Mouse (Mus musculus): Measurements from ENCODE around the gene Ptpn6. TPM values are rescaled to one million over a fixed set of nuclear protein-coding genes. Genes with fewer than 3 reads are reported as not detected.

The Ptpn6 gene
- polyA plus RNA-seq, 1 experiment from 2014 or later = 4.9 TPM

MicroRNAs encoded within 50 kb of the gene (microRNA counts, 519-probe panel; counts per million panel counts)
- 855 counts per million, percentile 4 among the panel's probes with 10 or more counts for microRNA mmu-miR-141
- 1,977 counts per million, percentile 27 among the panel's probes with 10 or more counts for microRNA mmu-miR-200c

Small RNA genes lying within 50 kb of the gene (microRNA-seq; reads per million reads assigned to microRNA genes)
- gene Mir141 = 9.6 reads per million, percentile 26 among the genes with 10 or more reads in this experiment
- 46.7 reads per million, percentile 39 among the genes with 10 or more reads in this experiment for gene Mir200c

Other genes starting within 250 kb of the Ptpn6 start
- 0.26 and 0.39 TPM in 2 replicates for gene C1rl, start 245.6 kb downstream of the Ptpn6 start, polyA plus RNA-seq (2015; fragmentation: Nextera tagmentation; extraction: Ambion mirVana)
- 0.23 and 0.70 TPM in 2 replicates for gene C1ra, start 226.3 kb downstream of the Ptpn6 start, polyA plus RNA-seq (2015; fragmentation: Nextera tagmentation; extraction: Ambion mirVana)
- gene C1s1, start 196.4 kb downstream of the Ptpn6 start, polyA plus RNA-seq (2015; fragmentation: Nextera tagmentation; extraction: Ambion mirVana) = 0.49 and 1.3 TPM in 2 replicates
- gene C1rb, start 168.4 kb downstream of the Ptpn6 start, polyA plus RNA-seq (2015; fragmentation: Nextera tagmentation; extraction: Ambion mirVana) = 0.09 TPM in 1 of 2 replicates, not detected in the other
- 0.10 TPM in 1 of 2 replicates, not detected in the other for gene C1s2, start 102.6 kb downstream of the Ptpn6 start, polyA plus RNA-seq (2015; fragmentation: Nextera tagmentation; extraction: Ambion mirVana)
- 51.1 and 53.7 TPM in 2 replicates for gene Lpcat3, start 75.7 kb downstream of the Ptpn6 start, polyA plus RNA-seq (2015; fragmentation: Nextera tagmentation; extraction: Ambion mirVana)
- 104 and 108 TPM in 2 replicates for gene Emg1, start 26.5 kb downstream of the Ptpn6 start, polyA plus RNA-seq (2015; fragmentation: Nextera tagmentation; extraction: Ambion mirVana)
- gene Phb2, start 26.4 kb downstream of the Ptpn6 start, polyA plus RNA-seq (2015; fragmentation: Nextera tagmentation; extraction: Ambion mirVana) = 249 and 250 TPM in 2 replicates
- 587 and 645 TPM in 2 replicates for gene Grcc10, start 2.7 kb upstream of the Ptpn6 start, polyA plus RNA-seq (2015; fragmentation: Nextera tagmentation; extraction: Ambion mirVana)
- gene Gm45234, start 17.3 kb upstream of the Ptpn6 start, polyA plus RNA-seq (2015; fragmentation: Nextera tagmentation; extraction: Ambion mirVana) = not detected in 2 replicates
- 24.7 and 28.5 TPM in 2 replicates for gene Atn1, start 17.8 kb upstream of the Ptpn6 start, polyA plus RNA-seq (2015; fragmentation: Nextera tagmentation; extraction: Ambion mirVana)
- gene Eno2, start 31.0 kb upstream of the Ptpn6 start, polyA plus RNA-seq (2015; fragmentation: Nextera tagmentation; extraction: Ambion mirVana) = 192 and 210 TPM in 2 replicates
- 4.0 and 5.3 TPM in 2 replicates for gene Lrrc23, start 41.0 kb upstream of the Ptpn6 start, polyA plus RNA-seq (2015; fragmentation: Nextera tagmentation; extraction: Ambion mirVana)
- 9.2 and 10.3 TPM in 2 replicates for gene Spsb2, start 69.9 kb upstream of the Ptpn6 start, polyA plus RNA-seq (2015; fragmentation: Nextera tagmentation; extraction: Ambion mirVana)
- gene Tpi1, start 75.6 kb upstream of the Ptpn6 start, polyA plus RNA-seq (2015; fragmentation: Nextera tagmentation; extraction: Ambion mirVana) = 544 and 601 TPM in 2 replicates
- gene Usp5, start 90.8 kb upstream of the Ptpn6 start, polyA plus RNA-seq (2015; fragmentation: Nextera tagmentation; extraction: Ambion mirVana) = 220 and 232 TPM in 2 replicates
- gene Cdca3, start 90.8 kb upstream of the Ptpn6 start, polyA plus RNA-seq (2015; fragmentation: Nextera tagmentation; extraction: Ambion mirVana) = 34.2 and 38.5 TPM in 2 replicates
- 1.0 and 1.1 TPM in 2 replicates for gene Gnb3, start 101.6 kb upstream of the Ptpn6 start, polyA plus RNA-seq (2015; fragmentation: Nextera tagmentation; extraction: Ambion mirVana)
- gene P3h3, start 119.0 kb upstream of the Ptpn6 start, polyA plus RNA-seq (2015; fragmentation: Nextera tagmentation; extraction: Ambion mirVana) = 7.5 and 16.2 TPM in 2 replicates
- gene Gpr162, start 125.3 kb upstream of the Ptpn6 start, polyA plus RNA-seq (2015; fragmentation: Nextera tagmentation; extraction: Ambion mirVana) = 30.9 and 32.9 TPM in 2 replicates
- 0.26 and 0.27 TPM in 2 replicates for gene Cd4, start 149.5 kb upstream of the Ptpn6 start, polyA plus RNA-seq (2015; fragmentation: Nextera tagmentation; extraction: Ambion mirVana)
- 3.0 and 3.6 TPM in 2 replicates for gene Lag3, start 173.0 kb upstream of the Ptpn6 start, polyA plus RNA-seq (2015; fragmentation: Nextera tagmentation; extraction: Ambion mirVana)
- gene Ptms, start 181.4 kb upstream of the Ptpn6 start, polyA plus RNA-seq (2015; fragmentation: Nextera tagmentation; extraction: Ambion mirVana) = 609 and 678 TPM in 2 replicates
- gene Mlf2, start 192.7 kb upstream of the Ptpn6 start, polyA plus RNA-seq (2015; fragmentation: Nextera tagmentation; extraction: Ambion mirVana) = 574 and 587 TPM in 2 replicates
- 107 TPM in 2 replicates for gene Cops7a, start 226.8 kb upstream of the Ptpn6 start, polyA plus RNA-seq (2015; fragmentation: Nextera tagmentation; extraction: Ambion mirVana)